Mouse (Mus musculus) cerebellum, adult 2 months (tissue): ENCODE measurements around the gene Lif.

Source experiments
- CTCF ChIP-seq: fragments of 200-500 bp; IDR thresholded peaks from 2 replicates; pipeline ENCODE4 v1.5.1; 2011; ENCODE audit warnings: low read depth, mild to moderate bottlenecking, control low read depth, low read length, moderate library complexity, borderline replicate concordance; ENCODE audit not compliant: insufficient read depth
- POLR2A ChIP-seq: fragments of 200-500 bp; IDR thresholded peaks from 2 replicates; pipeline ENCODE4 v1.6.1; 2011; ENCODE audit warnings: low read length, control low read depth, borderline replicate concordance; ENCODE audit not compliant: insufficient read depth

DNA sequence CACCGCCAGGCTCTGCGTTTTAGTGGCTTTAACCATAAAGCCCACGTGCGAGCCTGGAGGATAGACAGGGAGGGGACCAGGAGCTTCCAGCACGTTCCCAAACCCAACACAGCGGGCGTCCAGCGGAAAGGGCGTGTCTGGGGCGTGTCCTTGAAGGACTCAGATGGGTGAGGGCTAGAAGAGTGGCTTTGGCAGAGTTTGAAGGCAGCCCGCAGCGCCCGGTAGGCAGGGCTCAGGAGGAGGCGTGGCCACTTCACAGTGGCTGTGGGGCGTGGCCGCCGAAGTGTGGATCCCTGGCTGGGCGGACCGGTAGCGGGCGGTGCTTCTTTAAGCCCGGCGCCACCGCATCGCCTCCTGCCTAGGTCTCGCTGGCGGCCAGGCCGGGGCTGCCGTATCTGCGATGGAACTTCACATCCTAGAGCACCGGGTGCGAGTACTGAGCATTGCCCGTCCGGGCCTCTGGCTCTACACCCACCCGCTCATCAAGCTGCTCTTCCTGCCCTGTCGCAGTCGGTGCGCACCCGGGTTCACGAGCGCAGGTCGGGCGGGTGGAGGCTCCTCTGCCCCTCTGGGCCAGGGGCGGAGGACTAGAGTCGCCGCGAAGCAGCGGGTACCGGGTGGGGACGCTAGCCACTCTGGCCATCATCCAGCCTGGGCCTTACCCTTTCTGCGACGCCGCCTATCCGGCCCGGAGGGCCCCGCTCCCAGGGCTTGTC lies 39.3 kb upstream of the Lif start, which contains the start of gene Castor1:
- TF ChIP-seq CTCF (no peak), POLR2A (no peak)
